Mouse (Mus musculus): ENCODE measurements around the gene Fxn.

DNA sequence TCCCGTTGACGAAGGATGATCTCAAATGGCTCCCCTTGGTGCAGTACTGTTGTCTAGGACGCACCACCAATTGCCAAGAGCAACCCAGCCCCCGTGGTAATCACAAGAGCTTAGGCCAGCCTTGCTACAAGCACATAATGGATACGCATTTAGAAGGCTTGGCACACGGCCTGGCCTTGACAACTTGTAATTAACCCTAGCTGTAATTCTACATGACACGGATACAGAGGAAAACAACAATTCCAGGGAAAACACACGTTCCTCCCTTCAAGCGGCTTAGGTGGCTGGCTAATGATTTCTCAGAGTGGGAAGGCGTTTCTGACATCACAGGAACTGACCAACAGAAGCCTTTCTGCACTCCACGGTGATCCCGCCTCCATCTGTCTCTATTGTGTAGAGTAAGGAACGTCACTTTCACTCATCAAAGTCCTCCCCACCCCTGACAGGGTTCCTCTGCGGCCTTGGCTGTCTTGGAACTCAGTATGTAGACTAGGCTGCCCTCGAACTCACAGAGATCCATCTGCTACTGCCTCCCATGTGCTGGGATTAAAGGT is 36.7 kb upstream of the Fxn start:
- TF ChIP-seq CTCF (IDR thresholded peaks at IDR 0.05; ENCODE audit: low read depth) (no peak), EP300 (IDR thresholded peaks at IDR 0.05; ENCODE audit: low read depth) (no peak)

All from liver, postnatal 0 days (tissue).